Mouse (Mus musculus) liver, embryonic 16.5 days (tissue): ENCODE measurements around the gene Washc4. TPM values are rescaled to one million over a fixed set of nuclear protein-coding genes. Genes with fewer than 3 reads are reported as not detected.
"Not testable (repeated sequence)": the region's sequence is repeated elsewhere in the genome, so short reads cannot be mapped to it uniquely, and the experiment has no call there.

Experiments used
- ATAC-seq: fragments of 200-750 bp; cut with Nextera tagmentation; 2 replicates; pipeline ENCODE4 v1.8.0; 2017; ENCODE audit warnings: low read depth, mild to moderate bottlenecking, moderate number of reproducible peaks, moderate library complexity
- H3K27ac ChIP-seq: fragments of 300-500 bp; sonication (generic); 2 replicates; pipeline ENCODE4 v1.5.1; 2014; ENCODE audit warnings: mild to moderate bottlenecking, low read length
- H3K27me3 ChIP-seq: fragments of 300-500 bp; sonication (generic); 2 replicates; pipeline ENCODE4 v1.6.1; 2014; ENCODE audit warnings: low read depth, low read length, mixed read lengths; ENCODE audit not compliant: control insufficient read depth, insufficient read depth
- H3K36me3 ChIP-seq: fragments of 300-500 bp; sonication (generic); 2 replicates; pipeline ENCODE4 v1.6.1; 2014; ENCODE audit warnings: mild to moderate bottlenecking; ENCODE audit not compliant: control insufficient read depth, insufficient read depth
- H3K4me1 ChIP-seq: fragments of 300-500 bp; sonication (generic); 2 replicates; pipeline ENCODE4 v1.6.1; 2014; ENCODE audit warnings: low read depth, low read length, mixed read lengths; ENCODE audit not compliant: control insufficient read depth
- H3K4me2 ChIP-seq: fragments of 300-500 bp; sonication (generic); 2 replicates; pipeline ENCODE4 v1.6.1; 2014; ENCODE audit warnings: low read depth, low read length, mixed read lengths
- H3K4me3 ChIP-seq: fragments of 300-500 bp; sonication (generic); 2 replicates; pipeline ENCODE4 v1.5.1; 2014; ENCODE audit warnings: low read depth, mild to moderate bottlenecking, low read length
- H3K9ac ChIP-seq: fragments of 300-500 bp; sonication (generic); 2 replicates; pipeline ENCODE4 v1.6.1; 2014; ENCODE audit warnings: low read depth, low read length
- H3K9me3 ChIP-seq: fragments of 300-500 bp; sonication (generic); replicated peaks from 2 replicates; pipeline ENCODE4 v1.6.1; 2016; ENCODE audit warnings: low read length; ENCODE audit not compliant: control insufficient read depth
- WGBS: fragments of 180-500 bp; shearing (Covaris S2); extraction: QIAGEN DNeasy Blood & Tissue Kit; methylation state at CpG from one replicate; pipeline ENCODE4 v1.1.7; 2014; ENCODE audit not compliant: insufficient replicate concordance; 5-methylcytosine and 5-hydroxymethylcytosine counted together
- polyA plus RNA-seq: library from polyadenylated mRNA; unstranded; fragments of >200 nt; fragmentation: Nextera tagmentation; extraction: Ambion mirVana; gene quantifications from 2 replicates; pipeline ENCODE4 v1.2.1, GENCODE M21; 2015

Washc4 gene
- polyA plus RNA-seq = 9.2 and 10.0 TPM in 2 replicates

DNA sequence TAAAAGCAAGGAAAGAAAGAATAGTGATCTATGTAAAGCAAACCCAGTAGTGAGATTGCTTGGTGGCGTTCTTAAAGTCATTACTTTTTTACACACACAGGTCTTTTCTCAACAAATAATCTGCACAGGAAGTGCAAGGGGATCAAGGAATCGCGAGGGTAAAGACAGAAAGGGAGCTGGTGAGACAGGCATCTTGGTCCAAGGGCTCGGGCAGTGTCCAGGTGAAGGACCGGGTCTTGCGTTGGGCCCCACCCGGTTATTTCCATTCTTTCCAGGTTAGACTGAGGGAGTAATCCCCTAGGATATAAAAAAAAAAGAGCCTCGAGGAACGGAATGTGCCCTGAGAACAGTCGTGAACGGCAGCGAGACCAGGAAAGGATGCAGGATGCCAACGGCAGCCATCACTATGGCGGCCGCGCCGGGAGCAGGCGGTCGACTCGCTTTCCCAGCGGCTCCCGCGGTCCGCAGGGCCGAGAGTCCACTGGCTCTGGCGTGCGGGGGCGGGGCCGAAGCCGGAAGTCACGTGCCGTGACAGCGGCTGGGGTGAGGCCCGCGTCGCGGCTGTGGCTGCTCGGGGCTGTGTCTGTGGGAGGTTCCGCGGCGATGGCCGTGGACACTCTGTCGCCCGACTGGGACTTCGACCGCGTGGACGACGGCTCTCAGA is at the start of gene Washc4:
TSS of gene Washc4 (plus strand) at position 314 of the 664 bp plus-strand sequence.
- Histone ChIP-seq H3K9ac (peak within 1 kb of the TSS; percentile 90), H3K4me3 (peak within 1 kb of the TSS; percentile 88), H3K9me3 (no peaks in the 10 kb centered on the region), H3K4me2 (peak within 1 kb of the TSS; percentile 81), H3K27ac (peak within 1 kb of the TSS; percentile 78), H3K36me3 (peaks cover 2% of the 10 kb centered on the region; the same call in 1 of the 2 replicates), H3K27me3 (no peaks in the 10 kb centered on the region), H3K4me1 (peaks cover 4% of the 10 kb centered on the region; the same call in 1 of the 2 replicates)
- 3% methylated on average over 47 of the region's 49 CpGs for WGBS
- peak; percentile 99 for ATAC-seq

GRCm38 (mm10) chr10:83497321-83497720 is 46.2 kb upstream of the Washc4 start:
- Histone ChIP-seq H3K4me2 (no peak overlapping the region), H3K4me1 (no peaks in the 10 kb centered on the region), H3K4me3 (no peak overlapping the region), H3K27ac (no peak overlapping the region), H3K27me3 (no peaks in the 10 kb centered on the region), H3K9me3 (no peaks in the 10 kb centered on the region), H3K9ac (no peak overlapping the region), H3K36me3 (no peaks in the 10 kb centered on the region)
- WGBS = 76% methylated on average over 13 of the region's 13 CpGs
- ATAC-seq = no peak

DNA sequence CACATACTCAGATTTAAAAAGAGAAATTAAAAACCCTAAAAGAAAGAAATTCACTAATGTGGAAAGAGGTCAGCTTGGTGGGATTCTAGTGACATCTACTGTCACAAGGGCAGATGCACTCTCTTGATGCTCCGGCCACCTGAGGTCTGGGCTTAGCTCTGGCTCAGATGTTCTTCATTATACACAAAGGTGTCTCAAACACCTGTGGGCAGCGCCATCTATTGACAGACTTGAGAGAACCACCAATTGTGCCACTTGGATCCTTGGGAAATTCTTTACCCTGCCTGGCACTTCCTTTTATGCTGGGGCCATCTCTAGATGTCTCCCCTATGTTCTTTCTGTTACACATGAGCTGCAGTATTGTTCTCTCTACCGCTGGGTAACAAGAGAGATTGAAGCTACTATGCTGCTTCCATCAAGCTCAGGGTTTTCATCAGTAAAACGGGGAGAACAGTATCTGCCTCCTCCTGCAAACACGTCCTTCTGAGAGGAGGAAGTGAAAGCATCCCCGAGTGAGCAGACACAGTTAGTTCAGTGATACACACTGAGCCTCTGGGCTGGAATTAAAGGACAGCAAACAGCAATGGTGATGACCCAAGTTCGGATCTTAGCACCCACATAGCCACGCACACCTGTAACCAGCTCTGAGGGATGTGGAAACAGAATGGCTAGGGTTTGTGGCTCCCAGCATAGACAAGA is 34.4 kb upstream of the Washc4 start:
- Histone ChIP-seq H3K9ac (no peak overlapping the region), H3K36me3 (no peaks in the 10 kb centered on the region), H3K4me1 (no peaks in the 10 kb centered on the region), H3K27me3 (no peaks in the 10 kb centered on the region), H3K4me3 (no peak overlapping the region), H3K9me3 (no peaks in the 10 kb centered on the region), H3K4me2 (no peak overlapping the region), H3K27ac (no peak overlapping the region)
- WGBS = 38% methylated on average over 8 of the region's 8 CpGs
- no peak for ATAC-seq

DNA sequence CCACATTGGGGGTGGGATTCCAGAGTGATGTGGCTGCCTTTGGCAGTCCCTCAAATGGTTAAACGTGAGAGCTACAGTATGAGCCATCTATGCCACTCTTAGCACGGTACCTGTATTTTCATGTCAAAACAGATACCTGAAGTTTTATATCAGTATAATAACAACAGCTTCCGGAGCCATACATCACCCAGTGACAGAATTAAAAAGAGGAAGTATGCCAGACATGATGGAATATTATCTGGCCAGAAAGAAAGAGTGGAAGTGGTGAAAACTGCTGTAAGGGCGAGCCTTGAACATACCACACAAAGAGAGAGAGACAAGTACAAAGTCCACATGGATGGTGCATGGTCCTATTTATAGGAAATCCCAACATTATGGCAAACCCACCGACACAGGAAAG is 32.2 kb upstream of the Washc4 start:
- H3K4me3 ChIP-seq = no peak overlapping the region
- WGBS = 46% methylated on average over 5 of the region's 5 CpGs
- ATAC-seq = no peak
- H3K4me2 ChIP-seq = no peak overlapping the region
- H3K36me3 ChIP-seq = no peaks in the 10 kb centered on the region
- no peaks in the 10 kb centered on the region for H3K27me3 ChIP-seq
- no peaks in the 10 kb centered on the region for H3K9me3 ChIP-seq
- no peak overlapping the region for H3K9ac ChIP-seq
- no peaks in the 10 kb centered on the region for H3K4me1 ChIP-seq
- no peak overlapping the region for H3K27ac ChIP-seq

GRCm38 (mm10) chr10:83513736-83514135 is 29.8 kb upstream of the Washc4 start:
- H3K4me2 ChIP-seq = no peak overlapping the region
- no peak for ATAC-seq

GRCm38 (mm10) chr10:83520990-83521389 is 22.6 kb upstream of the Washc4 start:
- H3K9ac ChIP-seq = no peak overlapping the region
- ATAC-seq = no peak
- no peak overlapping the region for H3K27ac ChIP-seq
- no peaks in the 10 kb centered on the region for H3K9me3 ChIP-seq
- H3K4me1 ChIP-seq = no peaks in the 10 kb centered on the region
- no peak overlapping the region for H3K4me3 ChIP-seq
- WGBS = 70% methylated on average over 4 of the region's 4 CpGs
- H3K4me2 ChIP-seq = no peak overlapping the region
- no peaks in the 10 kb centered on the region for H3K27me3 ChIP-seq
- H3K36me3 ChIP-seq = no peaks in the 10 kb centered on the region

More at GRCm38 (mm10) chr10:83513736-83514135, 29.8 kb upstream of the Washc4 start:
- no peaks in the 10 kb centered on the region for H3K9me3 ChIP-seq
- no peaks in the 10 kb centered on the region for H3K4me1 ChIP-seq
- no peaks in the 10 kb centered on the region for H3K36me3 ChIP-seq
- no peak overlapping the region for H3K27ac ChIP-seq
- 74% methylated on average over 8 of the region's 8 CpGs for WGBS
- no peak overlapping the region for H3K4me3 ChIP-seq
- H3K9ac ChIP-seq = no peak overlapping the region
- no peaks in the 10 kb centered on the region for H3K27me3 ChIP-seq

GRCm38 (mm10) chr10:83524238-83524637 is 19.3 kb upstream of the Washc4 start:
- not testable (repeated sequence) for H3K4me2 ChIP-seq, H3K27ac ChIP-seq, H3K36me3 ChIP-seq, H3K9ac ChIP-seq, ATAC-seq, H3K9me3 ChIP-seq, H3K4me1 ChIP-seq, H3K4me3 ChIP-seq, H3K27me3 ChIP-seq

DNA sequence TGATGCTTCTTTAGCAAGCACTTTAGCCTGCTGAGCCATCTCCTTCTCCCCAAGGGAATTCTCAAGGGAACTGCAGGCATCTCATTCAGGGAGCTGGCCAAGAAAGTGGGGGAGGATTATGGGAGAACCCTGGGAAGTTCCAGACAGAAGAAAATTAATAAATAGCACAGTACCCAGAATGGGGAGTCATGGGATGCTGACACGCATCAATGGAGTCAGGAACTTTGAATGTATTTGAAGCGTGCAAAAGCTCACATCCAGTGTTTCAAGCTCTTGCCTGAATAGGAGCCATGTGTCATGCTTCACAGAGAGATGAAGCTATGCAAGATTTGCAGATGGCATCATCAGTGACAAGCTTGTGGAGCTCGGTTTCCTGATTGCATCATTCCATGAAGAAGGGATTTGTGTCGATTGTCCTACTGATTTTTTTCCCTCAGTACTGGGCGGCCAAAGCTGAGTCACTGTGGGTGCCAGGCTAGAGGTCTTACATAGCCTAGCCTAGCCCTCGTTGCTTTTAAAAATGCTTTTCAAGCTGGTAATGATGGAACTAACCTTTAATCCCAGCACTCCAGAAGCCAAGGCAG is 13.1 kb upstream of the Washc4 start:
- no peak overlapping the region for H3K4me2 ChIP-seq
- H3K4me1 ChIP-seq = no peaks in the 10 kb centered on the region
- no peak overlapping the region for H3K9ac ChIP-seq
- H3K36me3 ChIP-seq = no peaks in the 10 kb centered on the region
- H3K27me3 ChIP-seq = peaks cover 25% of the 10 kb centered on the region
- no peak overlapping the region for H3K27ac ChIP-seq
- WGBS = 59% methylated on average over 6 of the region's 6 CpGs
- no peaks in the 10 kb centered on the region for H3K9me3 ChIP-seq
- no peak overlapping the region for H3K4me3 ChIP-seq
- no peak for ATAC-seq
